In genomic region chr15:27480333-27481015, GRCm38 (mm10) we compare ENCODE assay signal across 19 mouse cellular contexts. TPM values are rescaled to one million over a fixed set of nuclear protein-coding genes. Genes with fewer than 3 reads are reported as not detected.
DNase-seq lines count a peak whose midpoint lies in the region; ATAC-seq and TF ChIP-seq lines count a peak whose summit lies in the region.
"Had no signal": no experiment of that assay in that cellular context is flagged by ENCODE, and none has a peak within 500 bp of the region (broad histone marks: within the 10 kb centered on the region; RNA-seq: fewer than 3 reads in every experiment).

No protein-coding gene starts in this region.

- no peak overlapping the region for H3K9ac ChIP-seq in heart, adult 2 months (ENCODE audit: low read depth, low read length)
- H3K9ac ChIP-seq in hindbrain, postnatal 0 days (replicated peaks; ENCODE audit: low read length) = no peak overlapping the region
- H3K9ac ChIP-seq in hindbrain, embryonic 16.5 days (ENCODE audit: low read depth, low read length) = no peak overlapping the region
- H3K9ac ChIP-seq: forebrain, embryonic 13.5 days; heart, embryonic 15.5 days had no signal

- no peaks in the 10 kb centered on the region; the same call in 1 of the 2 replicates for H3K79me2 ChIP-seq in heart, adult 2 months (replicated peaks; ENCODE audit: control insufficient read depth, insufficient read depth, low read length)

- no peak overlapping the region for H3K4me2 ChIP-seq in hindbrain, postnatal 0 days (ENCODE audit: low read depth, low read length)
- H3K4me2 ChIP-seq in hindbrain, embryonic 16.5 days (ENCODE audit: low read length) = no peak overlapping the region
- H3K4me2 ChIP-seq: forebrain, embryonic 13.5 days; heart, embryonic 15.5 days; midbrain, embryonic 11.5 days had no signal

- no peak for TF ChIP-seq CTCF in cerebellum, adult 2 months (IDR thresholded peaks at IDR 0.05; ENCODE audit: borderline replicate concordance, insufficient read depth, low read depth, low read length)
- TF ChIP-seq CTCF in heart, adult 2 months (IDR thresholded peaks at IDR 0.05) = no peak
- TF ChIP-seq CTCF in hindbrain, postnatal 0 days (IDR thresholded peaks at IDR 0.05; ENCODE audit: low read depth) = no peak

- intact Hi-C loops in heart, adult 2 months (cut with DNase I) = no loop called here

- H3K27me3 ChIP-seq in cerebellum, adult 2 months (ENCODE audit: control insufficient read depth, insufficient read depth, low read length) = no peaks in the 10 kb centered on the region
- no peaks in the 10 kb centered on the region for H3K27me3 ChIP-seq in heart, adult 2 months (ENCODE audit: control insufficient read depth, insufficient read depth, low read length)
- no peaks in the 10 kb centered on the region for H3K27me3 ChIP-seq in hindbrain, postnatal 0 days (ENCODE audit: insufficient read depth, low read length)
- no peaks in the 10 kb centered on the region for H3K27me3 ChIP-seq in hindbrain, embryonic 16.5 days (replicated peaks; ENCODE audit: control insufficient read depth, insufficient read depth, low read length)
- H3K27me3 ChIP-seq: forebrain, embryonic 13.5 days; heart, embryonic 15.5 days had no signal

- WGBS in cerebellum, adult 2 months = 43% methylated on average over 4 of the region's 4 CpGs
- 50% methylated on average over 4 of the region's 4 CpGs for WGBS in heart, adult 2 months
- 69% methylated on average over 4 of the region's 4 CpGs for WGBS in hindbrain, postnatal 0 days
- whole genome bisulfite sequencing in hindbrain, embryonic 16.5 days = 66% methylated on average over 4 of the region's 4 CpGs

- H3K4me3 ChIP-seq in cerebellum, adult 2 months (replicated peaks; ENCODE audit: insufficient read depth, low read depth, low read length) = no peak overlapping the region
- H3K4me3 ChIP-seq in heart, adult 2 months = no peak overlapping the region
- H3K4me3 ChIP-seq in hindbrain, postnatal 0 days (ENCODE audit: low read length) = no peak overlapping the region
- H3K4me3 ChIP-seq in hindbrain, embryonic 16.5 days (ENCODE audit: low read length) = no peak overlapping the region
- H3K4me3 ChIP-seq: forebrain, embryonic 13.5 days; heart, embryonic 15.5 days had no signal

- TF ChIP-seq POLR2A in cerebellum, adult 2 months (IDR thresholded peaks at IDR 0.05; ENCODE audit: borderline replicate concordance, insufficient read depth, low read length) = no peak
- TF ChIP-seq POLR2A in heart, adult 2 months (IDR thresholded peaks at IDR 0.05; ENCODE audit: insufficient read depth, low read depth, low read length) = no peak

- H3K36me3 ChIP-seq in heart, adult 2 months (ENCODE audit: control insufficient read depth, insufficient read depth, low read length) = peaks cover 2% of the 10 kb centered on the region
- no peaks in the 10 kb centered on the region for H3K36me3 ChIP-seq in hindbrain, postnatal 0 days (ENCODE audit: insufficient read depth, low read length)
- H3K36me3 ChIP-seq in hindbrain, embryonic 16.5 days (ENCODE audit: control insufficient read depth, insufficient read depth, low read length) = no peaks in the 10 kb centered on the region
- H3K36me3 ChIP-seq: heart, embryonic 15.5 days had no signal

- peak; percentile 39; the same call in 1 of the 2 replicates for ATAC-seq in hindbrain, postnatal 0 days
- ATAC-seq in hindbrain, embryonic 16.5 days = no peak
- ATAC-seq: forebrain, embryonic 13.5 days; lung, postnatal 0 days had no signal

- TF ChIP-seq EP300 in heart, adult 2 months (IDR thresholded peaks at IDR 0.05; ENCODE audit: insufficient read depth, low read depth, low read length) = no peak

- H3K27ac ChIP-seq in cerebellum, adult 2 months (ENCODE audit: insufficient read depth, low read length) = peak overlapping the region; percentile 71
- peak overlapping the region; percentile 6 for H3K27ac ChIP-seq in heart, adult 2 months
- no peak overlapping the region; the same call in 1 of the 2 replicates for H3K27ac ChIP-seq in hindbrain, postnatal 0 days
- H3K27ac ChIP-seq in hindbrain, embryonic 16.5 days (ENCODE audit: low read depth, low read length) = no peak overlapping the region; the same call in 1 of the 2 replicates
- H3K27ac ChIP-seq: forebrain, embryonic 13.5 days; heart, embryonic 15.5 days had no signal

- peaks cover 56% of the 10 kb centered on the region for H3K4me1 ChIP-seq in cerebellum, adult 2 months (ENCODE audit: control insufficient read depth, insufficient read depth, low read length)
- peaks cover 18% of the 10 kb centered on the region for H3K4me1 ChIP-seq in heart, adult 2 months (ENCODE audit: control insufficient read depth, insufficient read depth, low read length)
- H3K4me1 ChIP-seq in hindbrain, postnatal 0 days (ENCODE audit: insufficient read depth, low read length) = peaks cover 14% of the 10 kb centered on the region
- peaks cover 10% of the 10 kb centered on the region for H3K4me1 ChIP-seq in hindbrain, embryonic 16.5 days (ENCODE audit: control insufficient read depth, insufficient read depth, low read depth, low read length)

- peak in 1 of 2 experiments; percentile 48 for DNase-seq in cerebellum, adult 2 months
- no peak for DNase-seq in cerebellum, postnatal 4 days (ENCODE audit: low spot score in 2 of 2)
- no peak for DNase-seq in heart, adult 2 months
- no peak for DNase-seq in heart, adult 18-20 months
- no peak for DNase-seq in hindbrain, postnatal 0 days (ENCODE audit: low spot score)
- DNase-seq in MN1 (ENCODE audit: low spot score) = peak; percentile 13
- no peak for DNase-seq in spleen, postnatal 4 days (ENCODE audit: low spot score in 2 of 2)
- DNase-seq: adrenal gland, postnatal 14 days; gastrocnemius, postnatal 25 days; kidney, adult 11 months; right cerebral cortex, postnatal 14 days; spleen, adult 18-20 months; thymus, adult 2 months had no signal

- H3K9me3 ChIP-seq in hindbrain, postnatal 0 days (ENCODE audit: low read length) = no peaks in the 10 kb centered on the region
- H3K9me3 ChIP-seq in hindbrain, embryonic 16.5 days (ENCODE audit: control insufficient read depth, low read length) = no peaks in the 10 kb centered on the region
- H3K9me3 ChIP-seq: forebrain, embryonic 13.5 days; G1E; heart, embryonic 15.5 days had no signal

RNA-seq across cellular contexts. Expression of gene Ank, which starts 14.0 kb away (rescaled TPM):
- polyA plus RNA-seq in cerebellum, adult 2 months (2012; rRNA removed) = 212 and 222 TPM in 2 replicates
- 100 to 1,000 TPM; 196 to 225 TPM for total RNA-seq in heart, adult 2 months (2021)
- polyA plus RNA-seq in heart, adult 2 months (2012; rRNA removed) = 176 and 318 TPM in 2 replicates
- 100 to 1,000 TPM; 200 to 202 TPM for total RNA-seq in heart, adult 18-20 months (2021)
- 28.8 and 31.1 TPM in 2 replicates for total RNA-seq in hindbrain, postnatal 0 days (2014; rRNA removed)
- polyA plus RNA-seq in hindbrain, postnatal 0 days (2015; fragmentation: Nextera tagmentation; extraction: Ambion mirVana) = 18.1 and 19.6 TPM in 2 replicates
- polyA plus RNA-seq in hindbrain, embryonic 16.5 days (2015; fragmentation: Nextera tagmentation; extraction: Ambion mirVana) = 11.6 and 15.6 TPM in 2 replicates

Comparison
In these comparisons a context has a peak if more than half of its experiments do, and no peak if none do; other contexts are left out.
1. H3K27ac ChIP-seq: peak in cerebellum, adult 2 months (single experiment) and heart, adult 2 months (single experiment); none in hindbrain, postnatal 0 days (single experiment) and hindbrain, embryonic 16.5 days (single experiment).